In the genomic region with DNA sequence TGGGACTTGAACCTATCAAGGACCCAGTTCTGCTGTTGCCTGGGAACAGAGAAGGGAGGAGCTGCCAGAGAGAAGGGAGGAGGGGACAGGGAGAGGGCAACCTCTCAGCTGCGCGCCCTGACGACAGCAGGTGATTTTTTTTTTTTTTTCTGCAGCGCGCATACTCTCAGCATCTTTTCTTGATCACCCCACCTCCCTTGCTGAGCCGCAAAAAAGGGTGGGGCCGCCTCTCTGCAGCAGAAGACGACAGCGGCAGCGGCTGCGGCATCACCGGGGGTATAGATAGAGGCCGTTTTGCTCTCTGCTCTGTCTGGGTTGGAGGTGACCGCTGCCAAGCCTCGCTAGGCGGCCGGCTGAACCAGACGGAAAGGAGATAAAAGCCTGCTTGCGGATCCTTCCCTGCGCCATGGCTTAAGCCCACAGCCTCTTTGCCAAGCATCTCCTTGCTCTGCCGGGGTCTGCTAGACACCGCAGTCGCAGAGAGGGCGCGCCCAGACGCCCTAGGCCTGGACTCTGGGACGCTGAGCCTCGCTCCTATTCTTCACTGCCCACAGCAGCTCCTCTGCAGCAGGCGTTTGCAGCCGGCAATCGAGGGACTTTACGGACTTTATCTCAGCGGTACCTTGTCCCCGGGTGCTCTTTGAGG, we compare ENCODE assay signal across 9 mouse cellular contexts. TPM values are rescaled to one million over a fixed set of nuclear protein-coding genes. Genes with fewer than 3 reads are reported as not detected.
A peak's percentile ranks its signal among the peaks of the same experiment; 100 is the strongest.
DNase-seq lines count a peak whose midpoint lies in the region; ATAC-seq and TF ChIP-seq lines count a peak whose summit lies in the region.
"Had no signal": no experiment of that assay in that cellular context is flagged by ENCODE, and none has a peak within 500 bp of the region (broad histone marks: within the 10 kb centered on the region; RNA-seq: fewer than 3 reads in every experiment).

A gene (plus strand): TSS at position 197 of the 646 bp plus-strand sequence.

- no peak for ATAC-seq in heart, embryonic 12.5 days (ENCODE audit: insufficient number of reproducible peaks, low FRiP score)
- ATAC-seq in embryonic facial prominence, embryonic 11.5 days (replicated peaks; ENCODE audit: insufficient number of reproducible peaks, low FRiP score, low TSS enrichment, low read depth) = peak; percentile 46; the same call in 1 of the 2 replicates
- ATAC-seq in hindbrain, postnatal 0 days = peak; percentile 77
- ATAC-seq in limb, embryonic 15.5 days (ENCODE audit: insufficient number of reproducible peaks, low FRiP score, low TSS enrichment, low read depth) = no peak
- peak; percentile 74 for ATAC-seq in neural tube, embryonic 12.5 days (ENCODE audit: low FRiP score, low read depth)

- peak within 1 kb of the TSS; percentile 53 for H3K4me3 ChIP-seq in heart, embryonic 12.5 days
- H3K4me3 ChIP-seq in embryonic facial prominence, embryonic 11.5 days (ENCODE audit: low read depth, low read length) = peak within 1 kb of the TSS; percentile 54
- H3K4me3 ChIP-seq in hindbrain, postnatal 0 days (ENCODE audit: low read length) = peak within 1 kb of the TSS; percentile 85
- H3K4me3 ChIP-seq in limb, embryonic 15.5 days = peak within 1 kb of the TSS; percentile 52
- peak within 1 kb of the TSS; percentile 82 for H3K4me3 ChIP-seq in neural tube, embryonic 12.5 days

- peaks cover 57% of the 10 kb centered on the region for H3K27me3 ChIP-seq in heart, embryonic 12.5 days (replicated peaks)
- peaks cover 40% of the 10 kb centered on the region for H3K27me3 ChIP-seq in embryonic facial prominence, embryonic 11.5 days (ENCODE audit: control insufficient read depth, insufficient read depth, low read length)
- no peaks in the 10 kb centered on the region; the same call in 1 of the 2 replicates for H3K27me3 ChIP-seq in hindbrain, postnatal 0 days (ENCODE audit: insufficient read depth, low read length)
- peaks cover 56% of the 10 kb centered on the region for H3K27me3 ChIP-seq in limb, embryonic 15.5 days
- peaks cover 13% of the 10 kb centered on the region; the same call in 1 of the 2 replicates for H3K27me3 ChIP-seq in neural tube, embryonic 12.5 days (replicated peaks)

- no peaks in the 10 kb centered on the region for H3K9me3 ChIP-seq in heart, embryonic 12.5 days (replicated peaks)
- H3K9me3 ChIP-seq in embryonic facial prominence, embryonic 11.5 days (replicated peaks; ENCODE audit: control insufficient read depth, low read length) = no peaks in the 10 kb centered on the region
- H3K9me3 ChIP-seq in hindbrain, postnatal 0 days (ENCODE audit: low read length) = no peaks in the 10 kb centered on the region
- no peaks in the 10 kb centered on the region for H3K9me3 ChIP-seq in limb, embryonic 15.5 days
- no peaks in the 10 kb centered on the region for H3K9me3 ChIP-seq in neural tube, embryonic 12.5 days

- no peaks in the 10 kb centered on the region for H3K36me3 ChIP-seq in heart, embryonic 12.5 days
- H3K36me3 ChIP-seq in embryonic facial prominence, embryonic 11.5 days (replicated peaks; ENCODE audit: control insufficient read depth, insufficient read depth, low read depth, low read length) = no peaks in the 10 kb centered on the region
- H3K36me3 ChIP-seq in hindbrain, postnatal 0 days (ENCODE audit: insufficient read depth, low read length) = no peaks in the 10 kb centered on the region
- H3K36me3 ChIP-seq in limb, embryonic 15.5 days = no peaks in the 10 kb centered on the region
- no peaks in the 10 kb centered on the region for H3K36me3 ChIP-seq in neural tube, embryonic 12.5 days
- H3K36me3 ChIP-seq: G1E had no signal

- DNase-seq in heart, postnatal 25 days (ENCODE audit: low spot score) = no peak
- peak; percentile 25 for DNase-seq in T-cell, adult 2 months (ENCODE audit: low spot score)
- DNase-seq in embryonic facial prominence, embryonic 11.5 days (ENCODE audit: low spot score) = peak; percentile 48
- DNase-seq in hindbrain, postnatal 0 days (ENCODE audit: low spot score) = peak; percentile 92
- DNase-seq in gastrocnemius, postnatal 4 days (ENCODE audit: low spot score in 2 of 2) = no peak

- peak within 1 kb of the TSS; percentile 83 for H3K4me2 ChIP-seq in heart, embryonic 12.5 days
- peak within 1 kb of the TSS; percentile 95 for H3K4me2 ChIP-seq in embryonic facial prominence, embryonic 11.5 days (ENCODE audit: low read depth, low read length)
- H3K4me2 ChIP-seq in hindbrain, postnatal 0 days (ENCODE audit: low read depth, low read length) = peak within 1 kb of the TSS; percentile 92
- peak within 1 kb of the TSS; percentile 89 for H3K4me2 ChIP-seq in limb, embryonic 15.5 days
- H3K4me2 ChIP-seq in neural tube, embryonic 12.5 days (replicated peaks) = peak within 1 kb of the TSS; percentile 93

- TF ChIP-seq CTCF in hindbrain, postnatal 0 days (IDR thresholded peaks at IDR 0.05; ENCODE audit: low read depth) = no peak; the same call in 1 of the 2 replicates

- peak within 1 kb of the TSS; percentile 51 for H3K9ac ChIP-seq in heart, embryonic 12.5 days
- H3K9ac ChIP-seq in embryonic facial prominence, embryonic 11.5 days (replicated peaks; ENCODE audit: low read length) = peak within 1 kb of the TSS; percentile 57
- peak within 1 kb of the TSS; percentile 86 for H3K9ac ChIP-seq in hindbrain, postnatal 0 days (replicated peaks; ENCODE audit: low read length)
- H3K9ac ChIP-seq in limb, embryonic 15.5 days = peak within 1 kb of the TSS; percentile 31; the same call in 1 of the 2 replicates
- H3K9ac ChIP-seq in neural tube, embryonic 12.5 days = peak within 1 kb of the TSS; percentile 83

- intact Hi-C loops in heart, postnatal 25 days (cut with DNase I) = no loop called here

- H3K27ac ChIP-seq in heart, embryonic 12.5 days (ENCODE audit: poor library complexity, severe bottlenecking) = no peak within 1 kb of the TSS
- H3K27ac ChIP-seq in embryonic facial prominence, embryonic 11.5 days (replicated peaks; ENCODE audit: low read depth, low read length) = peak within 1 kb of the TSS; percentile 59
- H3K27ac ChIP-seq in hindbrain, postnatal 0 days = peak within 1 kb of the TSS; percentile 94
- H3K27ac ChIP-seq in limb, embryonic 15.5 days = no peak within 1 kb of the TSS
- peak within 1 kb of the TSS; percentile 94 for H3K27ac ChIP-seq in neural tube, embryonic 12.5 days

- WGBS in heart, embryonic 12.5 days = 1% methylated on average over 34 of the region's 34 CpGs
- under 1% methylated on average over 34 of the region's 34 CpGs for WGBS in embryonic facial prominence, embryonic 11.5 days
- under 1% methylated on average over 33 of the region's 34 CpGs for WGBS in hindbrain, postnatal 0 days
- 1% methylated on average over 34 of the region's 34 CpGs for WGBS in limb, embryonic 15.5 days
- WGBS in neural tube, embryonic 12.5 days = 1% methylated on average over 34 of the region's 34 CpGs

- peaks cover 37% of the 10 kb centered on the region for H3K4me1 ChIP-seq in heart, embryonic 12.5 days (replicated peaks)
- peaks cover 5% of the 10 kb centered on the region for H3K4me1 ChIP-seq in embryonic facial prominence, embryonic 11.5 days (ENCODE audit: control insufficient read depth, insufficient read depth, low read length)
- H3K4me1 ChIP-seq in hindbrain, postnatal 0 days (ENCODE audit: insufficient read depth, low read length) = no peaks in the 10 kb centered on the region; the same call in 1 of the 2 replicates
- peaks cover 27% of the 10 kb centered on the region for H3K4me1 ChIP-seq in limb, embryonic 15.5 days
- peaks cover 38% of the 10 kb centered on the region for H3K4me1 ChIP-seq in neural tube, embryonic 12.5 days

RNA-seq across cellular contexts. Expression of the gene that starts here (rescaled TPM):
- polyA plus RNA-seq in heart, embryonic 12.5 days (2016; fragmentation: Nextera tagmentation; extraction: Ambion mirVana) = 3.0 and 3.4 TPM in 2 replicates
- 1 to 10 TPM; 3.0 to 4.4 TPM for total RNA-seq in heart, postnatal 25 days (2021)
- 8.9 and 11.5 TPM in 2 replicates for polyA plus RNA-seq in embryonic facial prominence, embryonic 11.5 days (2014; fragmentation: Nextera tagmentation; extraction: Ambion mirVana)
- 292 and 327 TPM in 2 replicates for total RNA-seq in hindbrain, postnatal 0 days (2014; rRNA removed)
- polyA plus RNA-seq in hindbrain, postnatal 0 days (2015; fragmentation: Nextera tagmentation; extraction: Ambion mirVana) = 97.4 and 111 TPM in 2 replicates
- polyA plus RNA-seq in limb, embryonic 15.5 days (2015; fragmentation: Nextera tagmentation; extraction: Ambion mirVana) = 10.2 and 11.5 TPM in 2 replicates
- 86.6 and 96.9 TPM in 2 replicates for polyA plus RNA-seq in neural tube, embryonic 12.5 days (2016; fragmentation: Nextera tagmentation; extraction: Ambion mirVana)
- total RNA-seq in gastrocnemius, postnatal 4 days (2021) = 10 to 100 TPM in 1 of 2 experiments, 1 to 10 TPM in 1; 8.3 to 11.5 TPM
- polyA plus RNA-seq: G1E had no signal

Comparison
In these comparisons a context has a peak if more than half of its experiments do, and no peak if none do; other contexts are left out.
1. RNA of the gene that starts here (total RNA-seq): 292 to 327 TPM in hindbrain, postnatal 0 days; 8.3 to 11.5 TPM in gastrocnemius, postnatal 4 days and 3.0 to 4.4 TPM in heart, postnatal 25 days; every median in the first group is over 10 times any median in the second.
2. ATAC-seq: peak in embryonic facial prominence, embryonic 11.5 days (single experiment), hindbrain, postnatal 0 days (single experiment) and neural tube, embryonic 12.5 days (single experiment); none in heart, embryonic 12.5 days (single experiment) and limb, embryonic 15.5 days (single experiment).
3. H3K27ac ChIP-seq: peak in embryonic facial prominence, embryonic 11.5 days (single experiment), hindbrain, postnatal 0 days (single experiment) and neural tube, embryonic 12.5 days (single experiment); none in heart, embryonic 12.5 days (single experiment) and limb, embryonic 15.5 days (single experiment).
4. H3K9ac ChIP-seq: peak in every context shown above with its lines; median percentile 86 in hindbrain, postnatal 0 days; 83 in neural tube, embryonic 12.5 days; 57 in embryonic facial prominence, embryonic 11.5 days; 51 in heart, embryonic 12.5 days; 31 in limb, embryonic 15.5 days.
5. DNase-seq: peak in T-cell, adult 2 months (single experiment), embryonic facial prominence, embryonic 11.5 days (single experiment) and hindbrain, postnatal 0 days (single experiment); none in heart, postnatal 25 days (single experiment) and gastrocnemius, postnatal 4 days (0 of 2).
6. Peak in every context shown above with its lines, with median percentiles within 50 percentile points of each other: H3K4me2 ChIP-seq and H3K4me3 ChIP-seq.